Mouse (Mus musculus): ENCODE data around the gene Cpne5. TPM values are rescaled to one million over a fixed set of nuclear protein-coding genes. Genes with fewer than 3 reads are reported as not detected.

The Cpne5 gene
- polyA plus RNA-seq, 1 experiment from 2014 or later, result 2.7 TPM

DNA sequence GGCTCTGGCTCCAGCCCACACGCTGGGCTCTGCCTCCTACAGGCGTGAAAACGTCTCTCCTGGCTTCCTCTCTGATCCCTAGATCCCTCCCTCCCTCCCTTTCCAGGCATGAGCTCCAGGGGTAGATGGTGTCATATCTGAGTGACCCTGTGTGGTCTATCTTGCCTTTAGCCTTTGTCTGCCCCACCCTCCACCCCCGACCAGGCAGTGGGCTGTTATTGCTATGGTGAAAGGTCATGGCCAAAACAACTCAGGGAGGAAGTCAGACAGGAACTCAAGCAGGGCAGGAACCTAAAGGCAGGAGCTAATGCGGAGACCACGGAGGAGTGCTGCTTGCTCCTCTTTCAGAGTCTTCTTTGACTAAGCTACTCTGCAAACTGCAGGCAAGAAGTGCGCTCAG, 26.1 kb downstream of the Cpne5 start:
- H3K27ac ChIP-seq (ENCODE audit: low read depth, low read length), result no peak overlapping the region
- H3K9ac ChIP-seq (ENCODE audit: low read depth, low read length), result no peak overlapping the region
- H3K27me3 ChIP-seq (replicated peaks; ENCODE audit: control insufficient read depth, insufficient read depth, low read length), result no peaks in the 10 kb centered on the region
- H3K4me1 ChIP-seq (replicated peaks; ENCODE audit: control insufficient read depth, insufficient read depth, low read length), result 0 out of 2 replicates have a peak, but pooled peaks cover 3% of the 10 kb centered on the region
- no peak for ATAC-seq
- no peak overlapping the region for H3K4me3 ChIP-seq (ENCODE audit: low read depth, low read length)
- no peak for TF ChIP-seq CTCF (IDR thresholded peaks at IDR 0.05; ENCODE audit: low read depth)
- WGBS, result 42% methylated on average over 7 of the region's 7 CpGs
- no peaks in the 10 kb centered on the region for H3K9me3 ChIP-seq (ENCODE audit: control insufficient read depth)
- H3K4me2 ChIP-seq (replicated peaks; ENCODE audit: low read depth), result peak overlapping the region; percentile 21; the same call in 1 of the 2 replicates
- no peaks in the 10 kb centered on the region; the same call in 1 of the 2 replicates for H3K36me3 ChIP-seq (ENCODE audit: control insufficient read depth, insufficient read depth)

GRCm38 (mm10) chr17:29210037-29210436, 27.9 kb downstream of the Cpne5 start:
- 99% methylated on average over 3 of the region's 3 CpGs for WGBS
- Histone ChIP-seq H3K36me3 (ENCODE audit: control insufficient read depth, insufficient read depth) (no peaks in the 10 kb centered on the region; the same call in 1 of the 2 replicates), H3K9ac (ENCODE audit: low read depth, low read length) (no peak overlapping the region), H3K9me3 (ENCODE audit: control insufficient read depth) (no peaks in the 10 kb centered on the region), H3K4me1 (replicated peaks; ENCODE audit: control insufficient read depth, insufficient read depth, low read length) (0 out of 2 replicates have a peak, but pooled peaks cover 3% of the 10 kb centered on the region), H3K4me3 (ENCODE audit: low read depth, low read length) (no peak overlapping the region), H3K27me3 (replicated peaks; ENCODE audit: control insufficient read depth, insufficient read depth, low read length) (no peaks in the 10 kb centered on the region), H3K4me2 (replicated peaks; ENCODE audit: low read depth) (no peak overlapping the region), H3K27ac (ENCODE audit: low read depth, low read length) (no peak overlapping the region)
- ATAC-seq, result no peak
- TF ChIP-seq CTCF (IDR thresholded peaks at IDR 0.05; ENCODE audit: low read depth), result no peak

GRCm38 (mm10) chr17:29206052-29206451, 31.9 kb downstream of the Cpne5 start:
- no peaks in the 10 kb centered on the region for H3K4me1 ChIP-seq (replicated peaks; ENCODE audit: control insufficient read depth, insufficient read depth, low read length)
- no peak overlapping the region for H3K9ac ChIP-seq (ENCODE audit: low read depth, low read length)
- no peaks in the 10 kb centered on the region for H3K9me3 ChIP-seq (ENCODE audit: control insufficient read depth)
- ATAC-seq, result no peak
- H3K4me3 ChIP-seq (ENCODE audit: low read depth, low read length), result no peak overlapping the region
- no peaks in the 10 kb centered on the region; the same call in 1 of the 2 replicates for H3K36me3 ChIP-seq (ENCODE audit: control insufficient read depth, insufficient read depth)
- H3K27ac ChIP-seq (ENCODE audit: low read depth, low read length), result no peak overlapping the region
- no peaks in the 10 kb centered on the region for H3K27me3 ChIP-seq (replicated peaks; ENCODE audit: control insufficient read depth, insufficient read depth, low read length)
- 82% methylated on average over 7 of the region's 7 CpGs for WGBS
- H3K4me2 ChIP-seq (replicated peaks; ENCODE audit: low read depth), result no peak overlapping the region
- no peak for TF ChIP-seq CTCF (IDR thresholded peaks at IDR 0.05; ENCODE audit: low read depth)

DNA sequence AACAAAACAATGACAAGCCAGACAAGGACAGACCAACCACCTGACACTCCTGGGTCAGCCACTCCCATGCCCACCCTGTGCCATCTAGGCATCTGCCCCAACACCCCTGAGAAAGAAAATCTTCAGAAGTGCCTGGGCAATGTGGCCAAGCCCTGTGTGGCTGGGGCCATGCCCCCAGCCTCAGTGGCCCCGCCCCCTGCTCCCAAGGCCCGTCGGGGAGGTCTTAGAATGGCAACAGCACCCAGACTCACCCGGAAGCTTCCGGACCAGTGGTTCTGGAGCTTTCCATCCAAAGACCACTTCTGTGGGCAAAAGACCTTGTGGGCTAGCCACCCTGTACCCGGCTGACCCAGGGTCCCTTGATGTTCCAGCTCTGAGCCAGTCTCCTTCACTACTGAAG, 35.4 kb downstream of the Cpne5 start:
- Histone ChIP-seq H3K4me1 (replicated peaks; ENCODE audit: control insufficient read depth, insufficient read depth, low read length) (no peaks in the 10 kb centered on the region), H3K27ac (ENCODE audit: low read depth, low read length) (no peak overlapping the region), H3K27me3 (replicated peaks; ENCODE audit: control insufficient read depth, insufficient read depth, low read length) (no peaks in the 10 kb centered on the region), H3K4me2 (replicated peaks; ENCODE audit: low read depth) (no peak overlapping the region), H3K36me3 (ENCODE audit: control insufficient read depth, insufficient read depth) (no peaks in the 10 kb centered on the region), H3K9me3 (ENCODE audit: control insufficient read depth) (no peaks in the 10 kb centered on the region), H3K9ac (ENCODE audit: low read depth, low read length) (no peak overlapping the region), H3K4me3 (ENCODE audit: low read depth, low read length) (no peak overlapping the region)
- 83% methylated on average over 6 of the region's 6 CpGs for WGBS
- TF ChIP-seq CTCF (IDR thresholded peaks at IDR 0.05; ENCODE audit: low read depth), result no peak
- ATAC-seq, result no peak

DNA sequence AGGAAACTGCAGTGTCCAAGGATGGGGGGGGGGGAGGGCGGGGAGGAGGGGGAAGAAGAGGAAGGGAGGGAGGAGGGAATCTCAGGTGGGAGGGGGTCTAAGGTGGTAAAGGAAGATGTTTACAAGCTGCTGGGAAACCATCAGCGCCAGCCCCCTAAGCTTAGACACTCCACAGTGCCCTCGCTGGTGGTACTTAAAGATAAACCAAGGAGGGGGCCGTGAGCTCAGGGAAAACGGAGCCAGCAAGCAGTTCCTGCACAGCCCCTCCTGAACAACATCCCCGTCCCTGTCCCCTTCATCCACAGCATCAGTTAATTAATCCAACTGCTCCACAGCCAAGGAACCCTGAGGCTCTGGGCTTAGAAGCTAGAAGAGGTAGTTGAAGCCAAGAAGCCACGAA, 38.1 kb downstream of the Cpne5 start:
- Histone ChIP-seq H3K27me3 (replicated peaks; ENCODE audit: control insufficient read depth, insufficient read depth, low read length) (no peaks in the 10 kb centered on the region), H3K4me1 (replicated peaks; ENCODE audit: control insufficient read depth, insufficient read depth, low read length) (no peaks in the 10 kb centered on the region), H3K27ac (ENCODE audit: low read depth, low read length) (no peak overlapping the region), H3K9me3 (ENCODE audit: control insufficient read depth) (no peaks in the 10 kb centered on the region), H3K4me2 (replicated peaks; ENCODE audit: low read depth) (no peak overlapping the region), H3K9ac (ENCODE audit: low read depth, low read length) (no peak overlapping the region), H3K36me3 (ENCODE audit: control insufficient read depth, insufficient read depth) (no peaks in the 10 kb centered on the region), H3K4me3 (ENCODE audit: low read depth, low read length) (no peak overlapping the region)
- no peak for TF ChIP-seq CTCF (IDR thresholded peaks at IDR 0.05; ENCODE audit: low read depth)
- no peak for ATAC-seq
- WGBS, result 41% methylated on average over 6 of the region's 7 CpGs

DNA sequence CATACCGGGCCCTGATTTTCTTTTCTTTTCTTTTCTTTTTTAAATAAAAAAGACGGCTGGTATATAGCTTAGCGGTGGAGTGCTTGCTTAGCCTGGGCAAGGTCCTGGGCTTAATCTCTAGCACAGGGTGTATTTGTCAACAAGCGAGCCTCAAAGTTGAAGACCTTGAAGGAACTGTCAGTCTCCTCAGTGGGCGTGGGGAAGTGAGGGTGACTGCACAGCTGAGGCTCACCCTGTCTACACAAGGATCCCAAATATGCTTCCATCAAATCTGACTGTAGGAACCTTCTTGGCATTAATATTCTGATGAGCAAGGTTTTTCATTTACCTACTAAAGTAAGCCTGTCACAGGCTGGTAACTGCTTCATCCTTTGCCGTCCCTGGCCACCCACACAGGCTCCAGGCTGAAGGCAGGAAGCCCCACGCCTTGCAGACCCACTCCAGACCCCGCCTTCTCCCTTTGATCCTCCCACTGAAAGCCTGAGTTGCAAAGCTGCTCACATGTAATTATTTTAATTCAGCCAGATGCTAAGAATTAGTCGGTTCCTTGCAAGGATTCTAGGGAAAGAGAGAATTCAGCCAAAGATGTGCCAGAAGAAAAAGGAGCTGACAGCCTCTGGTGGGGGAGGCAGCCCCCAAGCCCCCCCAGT, 38.7 kb downstream of the Cpne5 start:
- H3K36me3 ChIP-seq (ENCODE audit: control insufficient read depth, insufficient read depth), result no peaks in the 10 kb centered on the region
- H3K4me3 ChIP-seq (ENCODE audit: low read depth, low read length), result no peak overlapping the region
- no peaks in the 10 kb centered on the region for H3K9me3 ChIP-seq (ENCODE audit: control insufficient read depth)
- 26% methylated on average over 9 of the region's 9 CpGs for WGBS
- ATAC-seq, result no peak
- H3K4me1 ChIP-seq (replicated peaks; ENCODE audit: control insufficient read depth, insufficient read depth, low read length), result no peaks in the 10 kb centered on the region
- no peak overlapping the region for H3K27ac ChIP-seq (ENCODE audit: low read depth, low read length)
- H3K27me3 ChIP-seq (replicated peaks; ENCODE audit: control insufficient read depth, insufficient read depth, low read length), result no peaks in the 10 kb centered on the region
- no peak for TF ChIP-seq CTCF (IDR thresholded peaks at IDR 0.05; ENCODE audit: low read depth)
- no peak overlapping the region for H3K9ac ChIP-seq (ENCODE audit: low read depth, low read length)
- H3K4me2 ChIP-seq (replicated peaks; ENCODE audit: low read depth), result no peak overlapping the region

Measured in intestine, postnatal 0 days (tissue).